Mouse (Mus musculus) spleen, embryonic (tissue): ENCODE results near the gene Cdc42ep2.

Experiments used
- CTCF ChIA-PET: fragments of 350-600 bp; sonication (Branson Sonifier 250); formaldehyde crosslinking; loops from one replicate; lab custom pipeline; 2022; lab: Charles Lee

Gene Cdc42ep2

DNA sequence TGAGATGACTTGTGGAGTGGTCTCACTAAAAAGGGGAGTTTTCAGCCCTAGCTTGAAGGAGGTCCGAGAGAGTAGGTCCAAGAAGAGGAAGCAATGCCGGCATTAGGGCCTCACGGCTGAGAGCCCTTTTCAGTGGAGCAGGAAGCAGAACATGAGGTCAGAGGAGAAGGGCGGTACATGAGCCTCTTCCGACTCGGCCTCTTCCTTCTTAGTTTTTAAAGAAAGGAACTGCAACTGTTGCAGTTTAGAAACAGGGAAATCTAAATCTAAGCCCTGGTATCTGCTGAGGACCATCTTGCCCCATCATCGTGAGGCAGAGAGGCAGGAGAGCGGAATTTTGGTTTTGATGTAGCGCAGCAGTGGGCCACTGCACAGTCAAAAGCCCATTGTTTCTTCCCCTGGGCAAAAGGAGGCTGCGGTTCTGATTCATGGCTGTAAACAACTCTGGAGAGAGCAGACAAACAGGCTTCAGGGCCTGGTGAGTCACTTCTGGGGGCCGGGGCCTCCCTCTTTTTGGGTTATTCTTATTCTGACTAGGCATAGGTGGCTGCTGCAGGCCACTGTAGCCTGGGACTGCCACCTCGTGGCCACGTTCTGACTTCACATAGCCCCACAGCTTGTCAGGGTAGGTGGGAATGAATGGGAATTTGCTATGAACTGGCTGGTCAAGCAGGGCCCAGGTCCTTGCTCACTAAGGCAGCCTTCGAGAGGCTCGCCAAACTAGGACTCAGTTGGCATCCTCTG, 46.8 kb downstream of the Cdc42ep2 start, which contains the start of gene Slc25a45:
Gene Slc25a45 (plus strand): TSS at position 191 of the 744 bp plus-strand sequence.
- CTCF ChIA-PET: interaction anchor here (0.6 kb wide), 1 partner anchor 63 kb away, joined by 3 read pairs; no protein-coding TSS in a partner anchor

DNA sequence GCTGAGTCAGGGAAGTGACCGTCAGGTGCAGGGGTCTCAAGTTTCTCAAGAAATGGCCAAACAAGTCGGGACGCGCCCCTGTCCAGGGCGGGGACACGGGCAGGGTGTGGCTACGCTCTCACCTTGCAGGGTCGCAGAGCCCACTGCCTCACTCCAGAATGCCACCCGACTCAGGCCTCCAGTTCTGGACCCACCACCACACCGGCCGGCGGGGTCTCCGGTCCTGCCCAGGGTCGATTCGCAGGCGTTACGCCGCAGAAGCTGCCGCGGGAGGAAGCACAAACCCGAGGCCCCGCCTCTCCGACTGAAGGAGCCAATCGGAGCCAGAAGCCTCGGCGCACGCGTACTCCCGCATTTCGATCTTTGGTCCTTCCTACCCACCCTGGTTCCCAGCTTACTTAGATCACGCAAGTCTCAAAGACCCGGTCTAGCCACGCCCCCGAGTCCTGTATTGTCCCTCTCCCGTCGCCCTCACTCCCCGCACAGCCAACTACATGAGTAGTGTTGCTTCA, 49.6 kb downstream of the Cdc42ep2 start, which contains the start of gene Frmd8:
Gene Frmd8 (minus strand): TSS at position 306 of the 512 bp plus-strand sequence.
- CTCF ChIA-PET: interaction anchor here (0.6 kb wide), 1 partner anchor 439 kb away, joined by 10 read pairs; no protein-coding TSS in a partner anchor

DNA sequence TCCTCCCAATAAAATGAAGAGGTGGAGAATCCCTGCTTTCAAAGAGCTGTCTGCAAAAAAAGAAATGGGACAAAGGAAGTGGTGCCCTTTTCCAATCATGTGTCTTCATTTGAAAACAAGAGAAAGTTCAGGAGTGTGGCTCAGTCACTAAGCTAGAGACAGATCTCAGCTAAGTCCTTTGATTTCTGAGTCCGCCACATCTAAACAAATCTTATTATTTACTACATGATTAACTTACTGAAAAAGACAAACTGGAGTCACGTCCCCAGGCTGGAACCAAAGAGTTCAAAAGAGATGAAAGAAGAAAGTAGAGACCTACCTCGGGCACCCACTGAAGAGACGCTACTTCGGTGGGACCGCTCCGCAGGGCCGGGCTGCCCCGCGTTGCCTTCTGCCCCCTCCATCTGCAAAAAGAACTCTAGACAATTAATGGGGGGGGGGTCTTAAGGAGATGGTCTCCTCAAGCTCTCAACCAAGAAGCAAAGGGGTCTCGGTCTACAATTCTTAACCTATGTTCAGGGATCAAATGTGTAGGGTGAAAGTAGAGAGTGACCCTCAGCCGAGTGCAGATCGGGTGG, 50.1 kb downstream of the Cdc42ep2 start:
- CTCF ChIA-PET: interaction anchor here (0.6 kb wide), 1 partner anchor 432 kb away, joined by 3 read pairs; no protein-coding TSS in a partner anchor

DNA sequence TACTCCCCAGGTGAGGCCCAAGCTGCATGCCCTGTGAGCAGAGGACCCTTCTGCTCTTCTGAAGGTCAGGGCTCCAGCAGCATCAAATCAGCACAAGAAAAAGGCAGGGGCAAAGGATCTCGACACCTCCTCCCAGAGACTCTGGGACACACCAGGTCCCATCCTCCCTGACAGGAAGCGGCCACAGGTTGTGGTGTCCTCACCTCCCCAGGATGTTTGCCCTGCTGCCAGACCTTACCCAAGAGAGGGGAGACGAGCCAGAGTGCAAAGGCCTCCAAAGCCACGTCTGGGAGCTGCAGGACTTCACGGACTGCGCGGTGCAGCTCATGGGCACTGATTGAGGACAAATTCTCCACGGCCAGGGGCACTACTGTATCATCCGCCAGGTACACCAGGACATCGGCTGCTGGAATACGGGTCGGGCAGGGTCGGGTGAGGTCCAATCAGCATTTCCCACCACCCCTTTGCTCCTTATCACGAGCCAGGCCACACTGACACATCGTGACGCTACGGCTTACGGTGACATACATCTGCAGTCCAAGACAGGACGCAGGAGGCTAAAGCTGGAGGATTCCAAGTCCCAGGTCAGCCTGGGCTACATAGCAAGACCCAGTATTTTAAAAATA, 51.6 kb downstream of the Cdc42ep2 start:
- CTCF ChIA-PET: no interaction called here

DNA sequence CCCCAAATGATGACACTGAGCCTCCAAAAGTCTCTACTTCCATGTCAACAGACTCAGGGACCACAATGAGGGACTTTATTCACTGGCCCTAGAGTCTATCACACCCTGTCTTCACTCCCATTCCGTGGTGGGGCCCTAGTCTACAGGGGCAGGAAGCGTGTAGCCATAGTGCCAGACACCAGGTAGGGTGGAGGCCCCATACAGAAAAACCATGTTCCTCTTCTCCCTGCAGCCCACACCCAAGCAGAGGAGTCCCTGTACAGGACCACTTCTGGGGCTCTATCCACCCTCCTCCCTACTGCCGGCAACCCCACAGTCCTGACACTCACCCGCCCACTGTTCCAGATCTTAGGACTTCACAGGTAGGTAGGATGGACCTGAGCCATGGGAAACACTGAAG, 52.1 kb downstream of the Cdc42ep2 start:
- CTCF ChIA-PET: no interaction called here

DNA sequence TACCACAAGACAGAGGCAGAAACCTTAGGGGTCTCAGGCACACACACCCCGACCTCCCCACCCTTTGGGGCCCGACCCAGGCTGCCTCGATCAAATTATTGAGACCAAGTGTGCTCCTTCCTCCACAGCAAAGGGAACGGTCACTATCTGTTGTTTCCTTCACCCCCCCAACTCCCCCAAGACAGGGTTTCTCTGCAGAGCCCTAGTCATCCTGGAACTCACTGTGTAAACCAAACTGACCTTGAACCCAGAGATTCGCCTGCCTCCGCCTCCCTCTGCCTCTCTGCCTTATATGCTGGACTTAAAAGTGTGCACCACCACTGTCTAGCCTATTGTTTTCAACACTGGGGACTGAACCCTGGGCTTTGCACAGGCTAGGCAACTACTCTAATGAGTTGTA, 52.9 kb downstream of the Cdc42ep2 start:
- CTCF ChIA-PET: interaction anchor here (0.6 kb wide), 1 partner anchor 13 kb away, joined by 9 read pairs; no protein-coding TSS in a partner anchor

DNA sequence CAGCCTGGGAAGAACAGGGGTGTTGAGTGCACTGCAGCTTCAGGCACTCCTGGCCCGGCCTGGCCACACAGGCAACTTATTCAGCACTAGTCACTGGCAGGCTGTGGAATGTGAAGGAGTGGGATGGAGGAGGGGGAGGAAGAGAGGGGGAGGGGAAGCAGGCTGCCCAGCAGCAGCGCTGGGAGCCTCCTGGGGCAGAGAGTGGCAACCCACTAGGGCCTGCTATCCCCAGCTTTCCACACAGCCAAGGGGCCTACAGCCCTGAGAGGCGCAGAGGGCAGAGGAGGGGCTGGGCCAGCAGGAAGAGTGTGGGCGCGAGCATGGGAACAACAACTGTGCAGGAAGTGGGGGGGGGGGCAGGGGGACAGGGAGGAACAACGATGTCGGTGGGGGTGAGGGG, 53.3 kb downstream of the Cdc42ep2 start:
- CTCF ChIA-PET: interaction anchor here (0.6 kb wide), 1 partner anchor 13 kb away, joined by 9 read pairs; no protein-coding TSS in a partner anchor

DNA sequence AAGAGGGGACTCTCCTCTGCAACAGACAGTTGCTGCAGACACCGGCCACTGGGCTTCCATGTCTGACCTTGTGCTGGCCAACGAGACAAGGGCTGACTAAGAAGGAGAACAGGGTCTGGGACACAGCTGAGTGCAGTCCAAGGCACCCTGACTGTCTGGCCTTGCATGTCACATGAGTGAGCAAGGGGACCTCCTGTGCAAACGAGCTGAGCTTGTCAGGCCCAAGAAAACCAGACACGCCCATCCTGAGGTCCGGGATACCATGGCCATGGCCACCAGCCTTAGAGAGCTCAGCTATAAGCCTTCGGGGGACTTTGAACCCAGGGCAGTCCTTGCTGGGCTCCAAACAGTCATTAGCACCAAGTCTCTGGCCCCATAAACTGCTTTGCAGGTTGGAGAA, 56.5 kb downstream of the Cdc42ep2 start:
- CTCF ChIA-PET: no interaction called here
